Mouse (Mus musculus) urinary bladder, postnatal 4 days (tissue): ENCODE measurements around the gene Alkbh4.

Experiments used
- DNase-seq, 2 experiments: peaks; one replicate each; pipeline ENCODE4 v3.0.0; 2021 to 2022; ENCODE audit warnings: low spot score in 2 of 2

The Alkbh4 gene

DNA sequence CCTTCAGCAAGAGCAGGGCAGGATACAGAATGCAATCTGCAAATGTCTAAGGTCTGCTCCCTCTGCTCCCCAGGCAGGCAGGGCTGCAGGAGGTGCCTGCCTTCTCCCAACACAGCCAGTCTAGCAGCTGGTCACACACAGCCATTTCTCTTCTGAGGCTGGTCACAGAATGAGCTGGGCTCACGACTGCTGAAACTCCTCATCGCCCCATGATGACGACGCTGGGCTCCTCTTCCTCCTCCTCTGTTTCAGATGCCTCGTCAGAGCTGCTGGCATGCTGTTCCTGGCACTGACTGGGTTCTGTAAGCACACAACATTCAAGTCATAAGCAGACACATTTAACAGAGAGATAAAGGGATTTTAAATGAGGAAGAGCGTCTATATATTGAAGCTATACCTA is 45.3 kb downstream of the Alkbh4 start:
- no peak for DNase-seq

DNA sequence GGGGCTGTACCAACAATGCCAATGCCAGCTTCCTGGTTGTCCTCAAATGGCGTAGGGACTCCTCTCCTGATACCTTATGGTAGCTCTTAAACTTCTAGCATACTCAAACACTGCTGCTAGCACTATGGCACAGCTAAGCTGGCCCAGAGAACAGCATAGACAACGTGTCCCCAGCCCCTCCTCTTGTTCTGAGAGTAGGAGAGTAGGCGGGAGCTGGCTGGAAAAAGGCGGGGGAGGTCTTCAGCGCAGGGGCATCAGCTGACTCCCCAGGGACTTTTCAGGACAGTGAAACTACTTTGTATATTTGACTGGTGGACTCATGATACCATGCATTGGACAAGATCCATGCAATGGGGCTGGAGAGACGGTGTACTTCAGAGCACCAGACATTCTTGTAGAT is 46.1 kb downstream of the Alkbh4 start:
- DNase-seq = no peak

DNA sequence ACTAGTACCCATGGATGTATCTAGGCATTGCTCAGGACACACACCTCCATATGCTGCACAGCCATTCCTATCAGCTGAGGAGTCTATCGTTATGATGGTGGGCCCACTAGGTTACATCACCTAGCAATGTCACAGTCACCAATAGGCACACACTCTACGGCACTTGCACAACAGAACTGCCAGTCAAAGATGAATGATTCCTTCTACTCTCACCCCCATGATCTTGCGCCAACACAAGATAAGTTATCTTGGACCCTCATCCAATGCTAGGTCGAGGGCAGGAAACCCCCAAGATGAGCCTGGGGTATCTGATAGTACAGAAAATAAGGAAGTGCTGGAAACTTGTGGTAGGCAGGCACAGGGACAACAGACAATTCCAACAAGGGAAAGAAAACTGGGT is 46.9 kb downstream of the Alkbh4 start:
- DNase-seq = no peak

DNA sequence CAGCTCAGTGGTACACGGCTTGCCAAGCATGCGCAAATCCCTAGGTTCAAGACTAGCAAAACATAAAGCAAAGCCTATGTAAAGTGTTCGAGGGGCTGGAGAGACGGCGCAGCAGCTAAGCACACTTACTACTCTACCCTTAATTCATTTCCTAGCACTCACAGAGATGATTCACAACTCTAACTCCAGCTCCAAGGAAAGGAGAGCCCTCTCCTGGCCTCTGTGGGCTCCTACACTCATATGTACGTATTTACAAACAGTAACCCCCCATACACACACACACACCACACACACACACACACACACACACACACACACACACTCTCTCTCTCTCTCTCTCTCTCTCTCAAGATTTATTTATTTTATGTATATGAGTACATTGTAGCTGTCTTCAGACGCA is 47.8 kb downstream of the Alkbh4 start:
- DNase-seq = no peak

DNA sequence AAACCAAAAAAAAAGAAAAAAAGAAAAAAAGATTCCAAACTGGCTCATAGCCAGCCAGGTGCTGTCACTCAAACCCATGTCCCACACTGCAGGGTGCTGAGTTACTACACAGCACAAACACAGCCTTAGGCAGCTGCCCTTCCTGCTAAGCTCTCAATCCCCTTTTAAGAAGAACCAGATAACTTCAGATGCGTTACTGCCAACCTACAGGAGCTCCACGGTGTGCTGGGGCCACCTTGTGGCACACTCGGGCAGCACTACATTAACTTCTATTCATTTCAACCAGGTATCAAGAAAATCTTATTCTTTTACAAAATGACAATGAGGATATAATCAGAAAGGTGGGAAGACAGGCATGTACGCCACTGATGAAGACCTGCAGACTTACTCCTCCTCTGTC is 50.8 kb downstream of the Alkbh4 start:
- no peak for DNase-seq
